Mouse (Mus musculus): ENCODE measurements around the gene C9.

DNA sequence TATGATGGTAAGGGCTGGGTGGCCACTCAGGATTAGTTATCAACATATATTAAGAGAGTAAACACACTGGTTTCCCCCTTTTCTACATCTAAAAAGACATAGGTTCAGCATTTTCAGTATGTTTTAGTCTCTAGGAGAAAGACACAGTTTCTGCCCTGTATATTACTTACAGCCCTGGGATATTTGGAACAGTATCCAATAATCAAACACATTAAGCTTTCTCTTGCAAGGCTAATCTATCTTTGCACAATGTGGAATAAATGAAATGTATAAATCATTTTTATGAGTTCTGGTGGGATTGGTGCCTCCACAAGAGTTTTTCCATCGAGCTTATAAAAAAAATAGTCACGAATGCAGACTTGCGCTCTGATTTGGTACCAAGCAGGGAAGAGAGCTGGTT lies 24.3 kb downstream of the C9 start:
- TF ChIP-seq CTCF (IDR thresholded peaks at IDR 0.05; ENCODE audit: low read depth) = no peak
- no peak for TF ChIP-seq EP300 (IDR thresholded peaks at IDR 0.05; ENCODE audit: low read depth)

All from heart, postnatal 0 days (tissue).